Mouse (Mus musculus): ENCODE measurements around the gene Mllt6.
A peak's percentile ranks its signal among the peaks of the same experiment; 100 is the strongest.
"Not testable (repeated sequence)": the region's sequence is repeated elsewhere in the genome, so short reads cannot be mapped to it uniquely, and the experiment has no call there.

Gene Mllt6

DNA sequence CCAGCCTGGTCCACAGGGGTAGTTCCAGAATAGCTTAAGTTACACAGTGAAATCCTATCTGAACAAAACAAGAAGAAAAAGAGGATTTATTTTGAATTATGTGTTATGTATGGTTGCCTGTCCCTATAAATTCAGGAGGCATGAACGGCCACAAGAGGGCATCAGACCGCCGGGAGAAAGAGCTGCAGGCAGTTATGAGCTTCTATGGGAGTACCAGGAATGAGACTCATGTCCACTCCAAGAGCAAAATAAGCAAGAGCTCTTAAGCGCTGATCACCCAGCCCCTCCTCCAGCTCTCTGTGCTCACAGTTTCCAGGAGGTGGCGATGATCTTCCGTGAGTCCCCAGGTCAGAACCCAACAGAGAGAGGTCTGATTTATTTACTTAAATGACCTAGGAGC is 18.4 kb upstream of the Mllt6 start:
- DNase-seq (ENCODE audit: low read depth, low spot score), result peak; percentile 74

DNA sequence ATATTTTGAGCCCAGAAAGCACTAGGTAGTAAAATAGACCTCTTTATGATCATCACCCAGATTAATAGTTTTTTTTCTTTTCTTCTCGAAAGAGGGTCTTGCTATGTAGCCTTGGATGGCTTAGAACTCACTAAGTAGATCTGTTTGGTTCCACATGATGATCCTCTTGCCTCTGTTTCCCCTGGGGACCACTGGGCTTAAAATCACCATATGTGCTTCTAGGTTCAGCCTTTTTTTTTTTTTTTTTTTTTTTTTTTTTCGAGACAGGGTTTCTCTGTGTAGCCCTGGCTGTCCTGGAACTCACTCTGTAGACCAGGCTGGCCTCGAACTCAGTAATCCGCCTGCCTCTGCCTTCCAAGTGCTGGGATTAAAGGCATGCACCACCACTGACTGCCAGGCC is 14.7 kb upstream of the Mllt6 start:
- DNase-seq (ENCODE audit: low read depth, low spot score), result not testable (repeated sequence)

DNA sequence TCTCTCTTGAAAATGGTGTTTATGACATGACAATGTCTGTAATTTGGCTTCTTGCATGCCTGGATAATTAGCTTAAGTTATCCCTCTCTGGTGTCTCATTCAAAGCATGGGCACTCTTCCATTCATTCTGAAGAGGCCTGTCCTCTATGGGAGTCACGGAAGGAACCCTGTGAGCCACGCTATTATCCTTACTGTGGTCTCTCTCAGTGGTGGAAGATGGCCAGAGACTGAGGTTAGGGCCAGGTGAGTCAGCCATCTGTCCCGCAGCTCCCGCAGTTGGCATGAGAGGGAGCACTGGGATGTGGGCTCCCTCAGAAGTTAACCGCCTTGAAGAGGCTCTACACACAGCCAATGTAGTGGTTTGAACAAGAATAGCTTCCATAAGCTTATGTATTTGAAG is 12.9 kb upstream of the Mllt6 start:
- no peak for DNase-seq (ENCODE audit: low read depth, low spot score)

DNA sequence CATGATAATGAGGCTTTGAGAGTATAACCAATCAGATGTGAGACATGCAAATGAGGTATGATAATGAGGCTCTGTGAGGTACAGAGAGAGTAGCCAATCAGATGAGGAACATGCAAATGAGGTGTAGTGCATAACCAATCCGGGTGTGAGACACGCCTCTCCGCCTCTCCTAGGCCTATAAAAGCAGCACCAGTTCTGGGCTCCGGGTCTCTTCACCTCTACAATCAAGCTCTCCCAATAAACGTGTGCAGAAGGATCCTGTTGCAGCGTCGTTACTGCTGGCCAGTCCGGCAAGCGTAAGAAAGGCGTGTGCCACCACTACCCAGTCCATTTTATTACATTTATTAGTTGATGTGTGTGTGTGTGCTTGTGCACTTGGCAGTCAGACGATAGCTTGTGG is 9.8 kb upstream of the Mllt6 start:
- DNase-seq (ENCODE audit: low read depth, low spot score), result not testable (repeated sequence)

DNA sequence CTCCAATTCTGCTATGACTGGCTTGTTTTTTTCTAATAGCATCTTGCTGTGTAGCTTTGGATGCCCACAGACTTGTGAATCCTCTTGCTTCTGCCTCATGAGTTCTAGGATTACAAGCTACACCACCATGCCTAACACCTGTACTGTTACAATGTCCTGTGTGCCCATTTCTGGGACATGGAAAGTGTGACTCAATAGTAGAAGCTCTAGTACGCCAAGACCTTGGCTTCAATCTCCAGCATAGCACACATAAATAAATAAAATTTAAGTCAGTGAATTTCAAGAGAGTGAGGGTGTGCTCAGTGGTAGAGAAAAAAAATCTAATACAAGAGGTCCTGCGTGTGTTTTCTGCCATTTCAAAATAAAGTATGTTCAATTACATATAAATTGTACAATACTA is 9.0 kb upstream of the Mllt6 start:
- no peak for DNase-seq (ENCODE audit: low read depth, low spot score)

DNA sequence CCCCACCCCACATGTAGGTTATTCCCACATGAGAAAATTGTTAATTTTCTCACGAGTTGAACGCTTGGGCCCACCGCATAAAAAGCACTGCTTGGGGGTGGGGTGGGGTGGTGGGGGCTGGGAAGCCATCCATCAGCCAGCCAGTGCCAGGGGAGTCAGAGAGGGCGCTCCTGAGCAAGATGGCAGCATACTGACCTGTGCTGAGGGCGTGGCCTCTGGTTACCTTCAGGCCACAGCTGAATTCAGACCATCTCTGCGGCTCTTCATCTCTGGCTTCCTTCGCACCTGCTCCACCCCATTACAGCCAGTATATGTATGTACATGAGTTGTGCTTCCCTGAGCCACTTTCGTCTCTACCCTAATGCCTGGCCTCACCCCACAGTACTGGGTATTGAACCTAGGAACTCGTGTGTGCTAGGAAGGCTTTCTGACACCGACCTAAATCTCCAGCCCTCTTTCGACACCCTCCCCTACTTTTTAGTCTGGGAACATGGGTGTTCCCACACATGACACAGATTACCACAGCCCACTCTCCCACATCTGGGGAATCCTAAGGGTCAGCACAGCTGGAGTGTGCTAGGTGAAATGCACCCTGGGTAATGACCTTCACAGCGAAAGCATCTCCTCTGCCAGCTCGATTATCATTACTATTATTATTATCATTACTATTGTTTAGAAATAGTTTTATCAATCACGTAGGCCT is 6.8 kb upstream of the Mllt6 start:
- DNase-seq (ENCODE audit: low read depth, low spot score), result no peak

DNA sequence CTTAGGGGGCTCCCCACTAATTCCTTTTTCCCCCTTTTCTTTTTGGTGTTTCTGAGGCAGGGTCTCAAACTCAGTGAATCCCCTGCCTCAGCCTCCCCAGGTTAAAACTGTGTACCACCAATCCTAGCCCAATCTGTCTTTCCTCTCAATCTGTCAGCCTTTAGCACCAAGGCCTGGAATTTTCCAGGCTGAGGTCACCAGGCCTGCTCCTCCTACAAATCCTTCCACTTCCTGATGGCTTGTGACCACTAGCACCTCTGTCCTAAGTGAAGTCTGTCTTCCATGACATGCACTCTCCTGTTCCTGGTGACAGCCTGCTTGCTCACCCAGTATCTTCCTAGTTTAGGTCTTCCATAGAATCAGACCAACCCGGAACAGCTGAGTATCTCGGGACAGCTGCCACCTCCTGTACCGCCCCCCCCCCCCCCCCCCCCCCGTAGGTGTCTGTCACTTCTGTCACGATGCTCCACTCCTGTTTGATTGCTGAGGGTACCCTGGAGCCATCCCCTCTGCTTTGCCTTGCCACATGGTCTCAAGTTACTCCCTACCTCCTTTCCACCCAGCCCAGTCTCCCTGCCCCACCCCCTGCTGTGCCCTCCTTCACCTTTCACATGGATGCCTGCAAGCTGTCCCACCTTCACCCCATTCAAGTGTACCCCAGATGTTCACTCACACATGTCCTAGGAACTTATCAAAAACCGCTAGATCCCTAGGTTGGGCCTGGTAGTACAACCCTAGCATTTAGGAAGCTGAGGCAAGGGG is 5.8 kb upstream of the Mllt6 start:
- DNase-seq (ENCODE audit: low read depth, low spot score), result no peak

DNA sequence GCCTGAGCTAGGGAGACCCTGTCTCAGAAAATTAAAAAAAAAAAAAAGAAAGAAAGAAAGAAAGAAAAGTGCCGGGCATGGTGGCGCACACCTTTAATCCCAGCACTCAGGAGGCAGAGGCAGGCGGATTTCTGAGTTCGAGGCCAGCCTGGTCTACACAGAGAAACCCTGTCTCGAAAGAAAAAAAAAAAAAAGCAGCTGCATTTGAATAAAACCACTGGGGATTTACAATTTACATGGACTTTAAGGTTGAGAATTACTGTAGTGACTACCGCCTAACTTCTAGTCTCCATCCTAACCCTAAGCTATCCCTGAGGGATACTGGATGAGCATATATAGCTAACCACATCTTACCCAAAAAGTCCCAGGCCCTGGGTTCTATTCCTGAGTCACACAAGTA is 5.2 kb upstream of the Mllt6 start:
- not testable (repeated sequence) for DNase-seq (ENCODE audit: low read depth, low spot score)

DNA sequence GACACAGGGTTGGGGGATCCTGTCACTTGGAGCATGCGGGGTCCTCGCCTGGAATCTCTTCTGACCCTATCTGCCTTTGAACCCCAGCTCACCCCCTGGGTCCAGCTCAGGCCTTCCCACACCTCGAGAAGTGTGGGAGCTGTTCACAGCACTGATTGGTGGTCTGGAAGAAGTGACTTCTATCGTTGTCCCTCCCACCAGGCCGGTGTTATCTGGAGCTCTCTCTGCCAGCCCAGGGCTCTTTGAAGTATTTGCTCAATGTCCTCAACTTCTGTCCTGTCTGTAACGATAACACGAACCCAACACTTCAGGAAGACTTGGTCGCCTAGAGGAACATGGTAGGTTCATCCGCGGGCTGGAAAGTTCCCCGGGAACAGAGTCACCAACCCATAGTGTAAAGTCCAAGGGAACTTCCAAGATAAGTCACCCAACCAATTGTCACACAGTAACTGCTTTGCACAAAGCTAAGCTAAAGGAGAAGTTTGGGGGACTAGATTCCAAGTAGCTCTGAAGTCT is 4.4 kb upstream of the Mllt6 start:
- DNase-seq (ENCODE audit: low read depth, low spot score), result no peak

DNA sequence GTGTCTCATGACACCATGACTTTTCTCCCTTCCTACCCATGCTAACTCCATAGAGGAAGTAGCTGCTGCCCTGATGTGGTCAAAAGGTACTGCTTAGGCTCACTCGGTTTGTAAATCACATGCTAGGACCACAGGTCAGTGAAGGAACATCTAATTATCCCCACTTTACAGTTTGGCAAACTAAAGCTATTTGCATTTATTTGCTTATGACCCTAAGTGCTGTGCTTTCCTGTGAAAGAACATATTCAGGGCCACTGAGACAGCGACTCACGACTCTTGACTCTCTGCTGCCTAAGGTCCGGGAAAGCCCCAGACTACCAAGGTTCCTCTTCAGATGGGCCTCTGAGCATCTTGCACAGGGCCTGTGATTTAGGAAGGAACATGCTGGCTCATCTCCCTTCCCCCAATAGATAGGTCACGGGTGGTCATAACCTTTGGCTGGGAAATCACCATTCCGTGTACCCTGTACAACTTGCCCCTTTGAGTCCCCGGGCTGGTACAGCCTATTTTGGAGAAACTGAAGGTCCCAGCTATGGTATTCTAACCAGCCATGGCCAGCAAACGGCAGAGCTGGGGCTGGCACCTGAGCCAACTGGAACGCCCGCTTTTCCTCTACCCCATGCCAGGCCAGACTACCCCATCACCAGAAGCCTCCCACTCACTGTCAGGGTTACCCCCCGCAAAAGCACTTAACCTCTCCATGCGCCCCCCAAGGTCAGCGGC is 3.8 kb upstream of the Mllt6 start:
- peak; percentile 17 for DNase-seq (ENCODE audit: low read depth, low spot score)

DNA sequence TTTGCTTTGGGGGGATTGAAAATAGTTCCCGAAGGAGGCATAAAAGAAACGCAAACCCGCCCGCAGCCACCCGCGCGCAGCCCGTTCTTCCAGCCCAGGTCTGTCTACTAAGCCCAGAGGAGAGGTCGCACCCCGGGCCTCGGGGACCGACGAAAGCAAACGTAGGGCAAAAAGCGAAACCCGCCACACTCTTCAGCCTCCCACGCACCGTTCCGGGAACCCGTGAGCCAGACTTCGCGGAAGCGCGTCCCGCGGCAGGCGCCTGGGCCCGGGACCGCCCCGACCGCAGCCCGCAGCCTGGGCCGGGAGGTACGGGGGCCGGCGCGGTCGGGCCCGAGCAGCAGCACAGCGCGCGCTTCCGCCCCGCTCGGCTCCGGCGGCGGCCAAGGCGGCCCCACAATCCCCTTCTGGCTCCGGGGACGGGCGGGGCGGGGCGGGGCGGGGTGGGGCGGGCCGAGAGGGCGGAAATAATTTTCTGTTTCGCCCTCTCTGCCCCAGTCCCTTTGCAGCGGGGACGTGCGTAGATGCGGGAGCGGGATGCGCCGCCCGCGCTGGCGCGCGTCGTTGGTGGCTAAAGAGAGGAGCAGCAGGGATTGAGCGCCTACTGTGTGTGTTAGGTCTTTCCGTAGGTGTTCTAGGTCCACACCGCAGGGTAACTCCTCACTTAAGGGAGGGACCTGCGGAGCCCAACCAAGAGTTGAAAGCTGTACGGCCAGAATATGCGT is 3.1 kb upstream of the Mllt6 start:
- peak; percentile 67 for DNase-seq (ENCODE audit: low read depth, low spot score)

DNA sequence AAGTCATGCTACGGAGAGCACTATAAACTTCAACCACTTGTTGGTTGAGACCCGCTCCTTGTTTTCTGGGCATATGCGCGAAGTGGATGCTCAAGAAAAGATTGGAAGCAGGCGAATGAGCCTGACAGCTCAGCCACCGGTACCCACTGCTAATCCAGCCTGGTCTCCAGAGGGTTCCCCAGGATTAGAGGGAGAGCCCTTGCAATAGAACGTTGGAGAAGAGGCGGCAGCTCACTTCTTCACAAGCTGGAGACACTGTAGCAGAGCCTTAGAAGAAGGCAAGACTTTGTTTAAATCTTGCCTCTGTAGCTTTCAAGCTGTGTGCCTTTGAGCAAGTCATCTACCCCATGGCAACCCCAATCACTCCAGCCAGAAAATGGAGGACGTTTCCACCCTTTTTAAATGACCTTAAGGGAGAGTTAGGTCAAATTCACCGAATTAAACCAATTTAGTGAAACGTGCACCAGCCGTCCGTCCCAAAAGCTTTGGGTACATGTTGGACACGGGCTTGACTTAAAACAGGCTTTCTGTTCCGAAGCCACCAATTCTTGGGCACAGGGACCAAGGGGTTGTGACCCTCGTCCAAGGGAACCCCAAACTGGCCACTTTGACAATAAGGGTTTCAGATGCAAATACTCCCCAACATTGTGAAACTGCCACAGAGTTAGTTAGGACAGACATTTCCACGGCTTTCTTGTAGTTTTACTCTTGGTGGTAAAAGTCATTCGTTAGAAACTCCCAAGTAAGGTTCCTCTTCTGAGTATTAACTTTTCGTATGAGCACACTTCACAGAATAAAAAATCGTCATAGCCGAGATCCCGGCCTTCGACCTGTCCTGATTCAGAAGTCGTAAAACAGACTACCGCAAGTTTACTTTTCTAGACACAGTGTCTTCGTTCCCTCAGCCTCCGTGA is 2.2 kb upstream of the Mllt6 start:
- DNase-seq (ENCODE audit: low read depth, low spot score), result no peak

DNA sequence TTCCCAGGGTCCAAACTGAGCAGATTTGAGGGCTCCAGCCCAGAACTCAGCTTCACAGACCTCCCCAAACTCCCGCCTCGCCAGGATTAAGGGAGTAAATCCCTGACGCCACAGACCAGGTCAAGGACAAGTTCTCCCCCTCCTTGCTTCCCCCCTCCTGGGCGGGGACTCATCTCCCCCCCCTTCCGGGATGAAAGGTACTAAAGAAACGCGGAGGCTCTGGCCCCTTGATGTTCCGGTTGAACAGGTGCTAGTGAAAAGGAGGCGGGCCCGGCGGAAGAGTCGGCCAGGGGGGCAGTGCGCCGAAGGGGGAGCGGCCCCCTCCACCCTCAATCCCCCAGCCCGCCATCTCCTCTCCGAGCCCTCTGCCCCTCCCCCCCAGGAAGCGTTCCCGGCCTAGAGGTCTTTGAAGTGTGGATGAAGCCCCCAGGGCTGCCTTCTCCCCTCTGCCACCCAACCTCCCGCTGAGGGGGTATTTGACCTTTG is 1.5 kb upstream of the Mllt6 start:
- peak; percentile 39 for DNase-seq (ENCODE audit: low read depth, low spot score)

DNA sequence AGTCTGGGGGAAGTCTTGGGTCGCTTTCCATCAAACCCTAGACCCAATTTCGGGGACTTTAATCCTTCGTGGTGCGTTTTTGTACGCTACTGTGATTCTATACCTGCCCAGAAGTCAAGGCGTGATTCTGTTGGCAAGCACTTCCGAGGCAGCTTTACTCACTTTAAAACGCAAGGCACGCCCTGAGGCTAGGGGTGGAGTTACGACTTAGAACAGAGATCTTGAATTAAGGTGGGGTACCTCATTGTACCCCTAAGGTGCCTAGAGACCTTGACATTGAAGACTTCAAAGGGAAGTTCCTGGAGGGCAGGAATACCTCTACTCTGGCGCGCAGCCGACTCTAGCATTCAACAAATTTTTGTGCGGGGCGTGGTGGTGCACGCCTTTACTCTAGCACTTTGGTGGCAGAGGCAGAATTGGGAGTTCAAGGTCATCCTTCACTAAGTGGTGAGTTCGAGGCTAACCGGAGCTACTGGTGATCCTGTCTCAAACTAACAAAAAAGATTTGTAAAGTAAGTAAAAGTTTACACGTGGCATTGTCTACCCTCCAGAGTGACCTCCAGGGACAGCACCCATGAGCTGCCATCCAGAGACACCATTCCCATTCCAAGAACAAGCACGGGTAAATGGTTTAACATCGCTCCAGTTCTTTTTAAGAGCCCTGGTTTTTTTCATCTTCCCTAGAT is 864 bp upstream of the Mllt6 start:
- DNase-seq (ENCODE audit: low read depth, low spot score), result peak; percentile 38

DNA sequence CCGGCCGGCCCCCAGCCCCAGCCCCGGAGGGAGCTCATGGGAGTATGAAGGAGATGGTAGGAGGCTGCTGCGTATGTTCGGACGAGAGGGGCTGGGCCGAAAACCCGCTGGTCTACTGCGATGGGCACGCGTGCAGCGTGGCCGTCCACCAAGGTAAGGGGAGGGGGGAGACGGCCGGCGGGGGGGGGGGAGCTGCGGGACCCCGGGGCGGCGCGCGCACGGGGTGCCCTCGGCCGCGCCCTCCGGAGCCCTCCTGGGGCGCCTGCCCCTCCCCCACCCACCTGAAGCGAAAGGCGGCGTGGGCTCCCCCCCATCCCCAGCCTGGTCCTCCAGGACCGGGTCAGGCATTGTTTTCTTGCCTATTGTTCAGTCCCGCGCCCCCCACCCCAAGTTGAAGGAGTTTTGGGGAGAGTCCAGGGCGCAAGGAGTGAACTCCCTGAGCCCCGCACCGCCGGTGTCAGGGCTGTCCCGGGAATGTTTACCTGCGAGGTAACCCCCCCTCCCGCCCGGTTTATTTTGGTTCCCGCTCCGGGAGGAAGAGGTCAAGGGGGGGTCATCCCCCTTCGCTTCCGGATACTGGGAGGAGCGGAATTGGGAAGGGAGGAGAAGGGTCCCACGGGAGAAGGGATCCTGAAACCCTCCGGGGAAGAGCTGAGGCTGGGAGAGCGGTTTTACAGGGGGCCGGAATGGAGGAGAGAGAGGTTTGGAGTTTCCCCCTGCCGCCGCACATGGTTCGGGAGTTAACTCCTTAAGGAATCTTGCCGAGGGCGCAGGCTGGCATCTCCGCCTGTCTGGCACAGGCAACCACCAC is 519 bp downstream of the Mllt6 start:
- DNase-seq (ENCODE audit: low read depth, low spot score), result peak; percentile 53

DNA sequence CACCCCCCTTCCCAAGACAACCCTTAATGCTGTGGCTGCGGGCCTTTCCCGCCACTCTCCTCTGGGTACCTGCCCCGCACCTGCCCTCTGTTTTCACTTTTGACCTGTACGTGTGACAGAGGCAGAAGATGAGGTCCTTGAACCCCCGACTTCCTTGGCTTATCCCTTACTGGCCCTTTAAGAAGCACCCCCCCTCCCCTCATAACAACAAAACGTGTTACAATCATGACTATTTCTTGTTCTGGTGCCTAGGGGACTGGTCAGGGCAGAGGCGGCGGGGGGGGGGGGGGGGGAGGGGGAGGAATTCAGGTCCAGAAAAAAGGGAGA is 1.1 kb downstream of the Mllt6 start:
- no peak for DNase-seq (ENCODE audit: low read depth, low spot score)

DNA sequence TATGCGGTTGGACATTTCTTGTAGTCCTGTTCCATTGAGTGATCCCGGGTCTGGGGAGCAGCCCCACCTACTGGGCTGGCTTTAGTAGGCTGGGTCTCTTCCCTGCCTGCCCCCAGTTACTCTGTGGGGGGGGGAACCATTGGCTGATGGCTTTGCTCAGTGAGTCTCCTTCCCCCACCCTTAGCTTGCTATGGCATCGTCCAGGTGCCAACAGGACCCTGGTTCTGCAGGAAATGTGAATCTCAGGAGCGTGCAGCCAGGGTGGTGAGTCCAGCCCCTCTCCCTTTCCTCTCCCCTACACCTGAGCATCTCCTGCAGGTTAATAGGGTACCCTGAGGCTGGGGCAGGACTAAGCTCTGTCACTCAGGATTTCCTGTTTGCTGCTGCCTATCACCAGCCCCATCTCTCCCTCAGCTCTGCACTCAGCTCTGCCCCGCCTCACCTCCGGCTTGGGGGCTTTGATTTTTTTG is 1.6 kb downstream of the Mllt6 start:
- DNase-seq (ENCODE audit: low read depth, low spot score), result no peak

DNA sequence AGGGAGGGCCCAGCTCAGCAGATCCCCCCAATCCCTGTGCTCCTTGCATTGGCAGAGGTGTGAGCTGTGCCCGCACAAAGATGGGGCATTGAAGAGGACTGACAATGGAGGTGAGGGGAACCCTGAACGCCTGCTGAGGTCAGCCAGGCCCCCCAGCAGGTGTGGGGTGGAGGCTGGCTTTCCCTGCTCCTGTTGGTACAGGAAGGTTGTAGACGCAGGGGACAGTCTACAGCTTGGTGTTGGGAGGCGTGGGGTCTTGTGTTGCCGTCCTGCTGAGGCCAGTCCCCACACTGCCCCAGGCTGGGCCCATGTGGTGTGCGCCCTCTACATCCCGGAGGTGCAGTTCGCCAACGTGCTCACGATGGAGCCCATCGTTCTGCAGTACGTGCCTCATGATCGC is 2.2 kb downstream of the Mllt6 start:
- DNase-seq (ENCODE audit: low read depth, low spot score), result no peak

DNA sequence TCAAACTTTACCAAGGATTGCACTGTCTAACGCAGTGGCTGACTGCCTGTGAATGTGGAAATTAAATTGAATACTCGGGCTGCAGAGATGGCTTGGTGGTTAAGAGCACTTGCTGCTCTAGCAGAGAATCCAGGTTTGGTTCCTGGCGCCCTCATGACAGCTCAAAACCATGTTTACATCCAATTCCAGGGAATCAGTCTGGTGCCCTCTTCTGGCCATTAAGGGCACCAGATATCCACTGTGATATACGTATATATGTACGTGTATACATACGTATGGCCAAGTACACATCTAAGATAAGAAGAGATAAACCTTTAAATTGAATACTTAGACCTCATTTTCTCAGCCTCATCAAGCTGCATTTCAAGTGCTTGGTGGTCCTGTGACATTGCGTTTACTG is 3.0 kb downstream of the Mllt6 start:
- no peak for DNase-seq (ENCODE audit: low read depth, low spot score)
